Mouse (Mus musculus) hindlimb bud, embryonic 11.5 days (tissue): ENCODE results near the gene Man2c1.

Experiments
- DNase-seq: peaks from one replicate; pipeline ENCODE4 v3.0.0-alpha.2; 2012; ENCODE audit warnings: low read depth, low spot score; ENCODE audit errors: extremely low spot score

The Man2c1 gene

GRCm38 (mm10) chr9:57130577-57131433, at the start of gene Man2c1:
Gene Man2c1 (plus strand): TSS chr9:57130690.
- DNase-seq, result peak; percentile 79

GRCm38 (mm10) chr9:57082236-57082635, 48.3 kb upstream of the Man2c1 start:
- DNase-seq, result no peak

GRCm38 (mm10) chr9:57117261-57117755, 13.2 kb upstream of the Man2c1 start:
- no peak for DNase-seq

DNA sequence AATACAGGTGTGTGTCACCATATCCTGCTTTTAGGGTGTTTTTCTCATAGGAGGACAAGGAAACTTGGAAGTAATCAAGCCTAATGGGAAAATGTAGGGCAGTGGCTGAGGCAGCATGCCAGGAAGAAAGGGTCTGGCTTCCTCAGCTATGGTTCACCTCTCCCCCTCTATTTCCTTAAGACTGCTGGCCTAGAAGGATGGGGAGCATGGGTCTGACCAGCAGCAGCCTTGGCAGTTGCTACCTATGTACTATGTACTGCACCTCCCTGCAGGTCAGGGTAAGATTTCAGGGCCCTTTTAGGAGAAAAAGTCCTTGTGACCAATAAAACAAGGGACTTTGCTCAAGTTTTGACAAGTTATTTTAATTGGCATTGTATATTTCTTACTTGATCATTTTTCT, 849 bp upstream of the Man2c1 start:
- no peak for DNase-seq

GRCm38 (mm10) chr9:57137246-57137645, 6.8 kb downstream of the Man2c1 start:
- DNase-seq, result no peak

GRCm38 (mm10) chr9:57137777-57138176, 7.3 kb downstream of the Man2c1 start:
- no peak for DNase-seq

DNA sequence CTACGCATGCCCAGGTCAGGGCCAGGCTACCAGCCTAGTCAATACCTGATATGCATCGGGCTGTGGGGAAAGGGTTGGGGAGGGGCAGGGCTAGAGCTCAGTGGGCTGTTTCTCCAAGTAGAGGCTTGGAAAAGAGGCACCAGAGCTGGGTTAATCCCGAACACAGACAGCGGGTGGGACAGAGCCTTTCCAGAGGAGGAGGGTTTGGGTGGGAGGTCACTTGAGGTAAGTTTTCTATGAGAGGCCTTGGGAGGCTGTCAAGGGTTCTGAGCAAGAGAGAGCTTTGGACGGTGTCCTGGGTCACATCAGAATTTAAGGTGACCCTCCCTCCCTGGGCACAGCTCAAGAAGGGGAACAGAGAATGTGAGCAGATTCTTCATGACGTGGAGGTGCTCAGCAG, 8.0 kb downstream of the Man2c1 start:
- no peak for DNase-seq

GRCm38 (mm10) chr9:57139110-57139509, 8.6 kb downstream of the Man2c1 start:
- DNase-seq, result no peak

GRCm38 (mm10) chr9:57139571-57139970, 9.1 kb downstream of the Man2c1 start:
- DNase-seq, result no peak

DNA sequence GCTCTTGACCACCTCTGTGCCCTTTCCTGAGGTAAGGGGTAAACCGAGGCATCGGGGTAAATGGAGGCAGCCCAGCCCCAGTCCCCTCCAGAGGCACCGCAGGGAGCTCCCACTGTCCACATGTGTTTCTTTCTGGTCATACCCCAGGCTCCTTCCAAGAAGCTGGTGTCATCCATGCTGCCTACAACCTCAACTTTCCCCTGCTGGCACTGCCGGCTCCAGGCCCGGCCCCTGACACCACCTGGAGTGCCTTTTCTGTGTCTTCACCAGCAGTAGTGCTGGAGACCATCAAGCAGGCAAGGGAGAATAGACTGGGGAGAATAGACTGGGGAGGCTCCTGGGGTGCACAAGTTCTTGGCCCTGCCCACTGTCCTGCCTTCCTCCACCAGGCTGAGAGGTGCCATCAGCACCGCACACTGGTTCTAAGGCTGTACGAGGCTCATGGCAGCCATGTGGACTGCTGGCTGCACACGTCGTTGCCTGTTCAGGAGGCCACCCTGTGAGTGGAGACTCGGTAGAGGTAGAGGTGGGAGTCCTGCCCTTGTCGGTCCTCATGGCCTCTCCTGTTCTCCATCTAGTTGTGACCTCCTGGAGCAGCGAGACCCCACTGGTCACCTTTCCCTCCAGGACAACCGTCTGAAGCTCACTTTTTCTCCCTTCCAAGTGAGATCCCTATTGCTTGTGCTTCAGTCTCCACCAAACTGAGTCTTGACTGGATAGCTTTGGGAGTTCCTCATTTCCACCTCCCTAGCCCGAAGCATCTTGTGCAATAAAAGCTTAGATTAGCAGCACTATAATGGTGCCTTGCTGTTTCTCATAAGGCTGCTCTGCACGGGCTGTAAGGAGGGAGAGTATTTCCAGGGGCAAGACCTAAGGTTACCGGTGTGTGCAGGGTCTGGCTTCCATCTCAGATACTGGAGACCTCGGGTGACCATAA, 11.2 kb downstream of the Man2c1 start:
- DNase-seq, result no peak

- no peak for DNase-seq
Measured at GRCm38 (mm10) chr9:57143212-57143611, 12.7 kb downstream of the Man2c1 start.

DNA sequence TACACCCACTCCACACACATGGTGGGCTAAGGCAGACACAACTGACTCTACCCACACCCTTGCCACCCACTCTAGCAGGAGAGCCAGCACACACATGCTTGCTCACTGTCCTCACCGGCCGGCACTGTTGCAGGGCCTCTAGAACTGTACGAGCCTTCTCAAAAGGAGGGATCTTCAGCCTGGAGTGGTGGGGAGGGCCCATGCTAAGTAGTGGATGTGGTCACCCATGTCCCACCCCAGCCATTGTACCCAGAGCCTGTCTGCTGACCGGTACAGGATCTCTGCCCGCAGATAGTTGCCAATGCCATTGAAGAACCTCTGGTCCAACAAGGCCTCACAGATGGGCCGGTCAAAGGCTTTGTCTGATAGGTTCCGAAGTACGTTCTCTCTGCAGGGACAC, 14.3 kb downstream of the Man2c1 start:
- DNase-seq, result no peak

DNA sequence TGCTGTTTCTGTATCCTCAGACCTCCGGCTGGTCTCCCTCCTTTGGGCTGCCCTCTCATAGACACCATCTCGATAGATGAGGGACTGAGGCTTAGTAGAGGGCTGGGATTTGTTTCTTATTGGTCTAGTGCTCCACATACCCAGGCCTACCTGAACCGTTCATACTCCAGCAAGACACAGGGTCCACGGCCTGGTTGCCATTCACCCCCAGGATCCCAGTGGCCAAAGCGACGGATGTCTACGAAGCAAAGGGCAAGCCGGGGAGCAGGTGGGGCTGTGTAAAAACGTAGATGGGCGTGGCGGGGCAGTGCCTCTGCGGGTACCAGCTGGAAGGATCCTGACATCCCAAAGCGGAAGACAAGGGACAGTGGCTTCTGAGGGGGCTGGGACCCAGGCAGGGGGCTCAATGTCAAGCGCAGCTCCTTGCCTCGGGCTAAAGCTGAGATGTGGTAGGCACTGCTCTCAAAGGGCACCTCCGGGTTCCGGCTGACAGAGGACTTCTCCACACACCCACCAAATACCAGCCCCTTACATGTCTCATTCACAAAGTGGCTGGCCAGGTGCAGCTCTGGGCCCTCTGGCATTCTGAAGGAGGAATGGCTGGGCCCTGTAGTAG, 16.1 kb downstream of the Man2c1 start:
- DNase-seq, result no peak

GRCm38 (mm10) chr9:57147205-57148143, 17.0 kb downstream of the Man2c1 start:
- DNase-seq, result no peak

DNA sequence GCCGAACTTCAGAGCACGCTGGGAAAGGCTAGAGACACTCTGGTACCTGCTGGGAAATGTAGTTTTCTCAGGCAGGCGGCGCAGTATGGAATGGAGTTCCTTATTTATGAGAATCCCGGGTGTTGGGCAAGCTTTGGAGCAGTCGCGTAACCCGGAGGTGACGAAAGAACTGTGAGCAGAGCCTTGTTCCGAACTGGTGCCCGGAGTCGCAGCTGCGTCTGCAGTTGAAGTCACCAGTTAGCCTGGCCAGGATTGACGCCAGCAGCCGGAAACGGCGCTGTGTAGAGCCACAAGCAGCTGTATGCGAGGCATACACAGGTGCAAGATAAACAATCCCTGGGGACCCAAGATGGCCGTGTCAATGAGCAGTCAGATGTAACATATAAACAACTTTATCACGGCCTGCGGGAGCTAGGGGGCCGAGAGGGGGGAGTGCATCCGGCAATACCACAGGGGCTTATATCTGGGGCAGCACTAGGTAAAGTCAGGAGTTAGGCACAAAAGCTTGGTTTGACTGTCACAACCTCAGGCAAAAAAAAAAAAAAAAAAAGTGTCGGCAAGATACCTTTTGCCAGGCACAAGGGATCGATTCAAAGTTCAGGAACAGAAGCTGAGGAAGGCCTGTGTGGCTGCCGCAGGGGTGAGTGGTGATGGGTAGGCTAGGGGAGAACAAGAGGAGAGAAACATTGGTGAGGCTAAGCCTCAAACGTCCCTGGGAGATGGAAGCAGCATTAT, 17.8 kb downstream of the Man2c1 start, which contains the start of gene Neil1:
Gene Neil1, minus strand, starts transcription at position 162 of the 735 bp plus-strand sequence.
- peak; percentile 80 for DNase-seq

GRCm38 (mm10) chr9:57149021-57149420, 18.5 kb downstream of the Man2c1 start:
- DNase-seq, result no peak

GRCm38 (mm10) chr9:57150192-57150591, 19.7 kb downstream of the Man2c1 start:
- no peak for DNase-seq

- no peak for DNase-seq
Measured at GRCm38 (mm10) chr9:57152331-57152730, 21.8 kb downstream of the Man2c1 start.

GRCm38 (mm10) chr9:57156383-57156782, 25.9 kb downstream of the Man2c1 start:
- no peak for DNase-seq
